Mouse (Mus musculus) limb, embryonic 11.5 days (tissue): Measurements from ENCODE around the gene Olfr419. TPM values are rescaled to one million over a fixed set of nuclear protein-coding genes. Genes with fewer than 3 reads are reported as not detected.

Source experiments
- ATAC-seq: fragments of 200-750 bp; cut with Nextera tagmentation; 2 replicates; pipeline ENCODE4 v1.8.0; 2017; ENCODE audit warnings: low read depth; ENCODE audit not compliant: insufficient number of reproducible peaks, low FRiP score, low TSS enrichment
- DNase-seq: peaks from one replicate; pipeline ENCODE4 v3.0.0-alpha.2; 2015; ENCODE audit warnings: low spot score
- H3K27ac ChIP-seq: fragments of 300-500 bp; sonication (generic); replicated peaks from 2 replicates; pipeline ENCODE4 v1.5.1; 2014; ENCODE audit warnings: low read depth, mild to moderate bottlenecking, low read length
- H3K27me3 ChIP-seq: fragments of 300-500 bp; sonication (generic); 2 replicates; pipeline ENCODE4 v1.6.1; 2014; ENCODE audit warnings: mild to moderate bottlenecking, low read length, mixed read lengths; ENCODE audit not compliant: control insufficient read depth, insufficient read depth
- H3K36me3 ChIP-seq: fragments of 300-500 bp; sonication (generic); 2 replicates; pipeline ENCODE4 v1.6.1; 2014; ENCODE audit warnings: mild to moderate bottlenecking, low read length, moderate library complexity, mixed read lengths; ENCODE audit not compliant: control insufficient read depth, insufficient read depth
- H3K4me1 ChIP-seq: fragments of 300-500 bp; sonication (generic); 2 replicates; pipeline ENCODE4 v1.6.1; 2014; ENCODE audit warnings: low read length, mixed read lengths; ENCODE audit not compliant: control insufficient read depth, insufficient read depth
- H3K4me2 ChIP-seq: fragments of 300-500 bp; sonication (generic); 2 replicates; pipeline ENCODE4 v1.6.1; 2014; ENCODE audit warnings: low read depth, mild to moderate bottlenecking, moderate library complexity; ENCODE audit not compliant: severe bottlenecking
- H3K4me3 ChIP-seq: fragments of 300-500 bp; sonication (generic); 2 replicates; pipeline ENCODE4 v1.5.1; 2014; ENCODE audit warnings: low read depth, low read length
- H3K9ac ChIP-seq: fragments of 300-500 bp; sonication (generic); 2 replicates; pipeline ENCODE4 v1.6.1; 2014; ENCODE audit warnings: mild to moderate bottlenecking, low read length
- H3K9me3 ChIP-seq: fragments of 300-500 bp; sonication (generic); 2 replicates; pipeline ENCODE4 v1.6.1; 2016; ENCODE audit warnings: low read length; ENCODE audit not compliant: control insufficient read depth
- WGBS: fragments of 180-500 bp; shearing (Covaris S2); extraction: QIAGEN DNeasy Blood & Tissue Kit; methylation state at CpG from one replicate; pipeline ENCODE4 v1.1.7; 2014; 5-methylcytosine and 5-hydroxymethylcytosine counted together
- polyA plus RNA-seq: library from polyadenylated mRNA; unstranded; fragments of >200 nt; fragmentation: Nextera tagmentation; extraction: Ambion mirVana; gene quantifications from 2 replicates; pipeline ENCODE4 v1.2.1, GENCODE M21; 2014

Olfr419 gene
- polyA plus RNA-seq, 1 experiment from 2014 or later: not detected

- H3K27me3 ChIP-seq: no peaks in the 10 kb centered on the region
These were observed 35.2 kb downstream of the Olfr419 start for GRCm38 (mm10) chr1:174216528-174217204.

GRCm38 (mm10) chr1:174215270-174216038, 36.4 kb downstream of the Olfr419 start:
- Histone ChIP-seq H3K36me3 (no peaks in the 10 kb centered on the region), H3K27me3 (no peaks in the 10 kb centered on the region), H3K4me3 (no peak overlapping the region), H3K9ac (no peak overlapping the region), H3K4me1 (no peaks in the 10 kb centered on the region), H3K27ac (no peak overlapping the region), H3K9me3 (no peaks in the 10 kb centered on the region), H3K4me2 (no peak overlapping the region)
- ATAC-seq (no peak), DNase-seq (no peak)
- 75% methylated on average over 8 of the region's 8 CpGs for WGBS

More at GRCm38 (mm10) chr1:174216528-174217204, 35.2 kb downstream of the Olfr419 start:
- no peak for ATAC-seq
- Histone ChIP-seq H3K4me3 (no peak overlapping the region), H3K4me1 (no peaks in the 10 kb centered on the region), H3K4me2 (no peak overlapping the region), H3K36me3 (no peaks in the 10 kb centered on the region), H3K9me3 (no peaks in the 10 kb centered on the region), H3K9ac (no peak overlapping the region), H3K27ac (no peak overlapping the region)
- DNase-seq: no peak
- WGBS: 91% methylated on average over 8 of the region's 8 CpGs

- Histone ChIP-seq H3K27ac (no peak overlapping the region), H3K4me3 (no peak overlapping the region), H3K9ac (no peak overlapping the region), H3K4me1 (no peaks in the 10 kb centered on the region), H3K9me3 (no peaks in the 10 kb centered on the region), H3K36me3 (no peaks in the 10 kb centered on the region), H3K4me2 (no peak overlapping the region), H3K27me3 (no peaks in the 10 kb centered on the region)
- WGBS: 76% methylated on average over 5 of the region's 5 CpGs
- DNase-seq (no peak), ATAC-seq (no peak)
These were observed 39.6 kb downstream of the Olfr419 start for GRCm38 (mm10) chr1:174212286-174212685.

GRCm38 (mm10) chr1:174204699-174205098, 47.2 kb downstream of the Olfr419 start:
- Histone ChIP-seq H3K9ac (no peak overlapping the region), H3K27me3 (no peaks in the 10 kb centered on the region), H3K4me2 (no peak overlapping the region), H3K9me3 (no peaks in the 10 kb centered on the region), H3K27ac (no peak overlapping the region), H3K4me3 (no peak overlapping the region), H3K36me3 (no peaks in the 10 kb centered on the region), H3K4me1 (no peaks in the 10 kb centered on the region)
- ATAC-seq (no peak), DNase-seq (no peak)
- WGBS: 74% methylated on average over 7 of the region's 7 CpGs

Other genes with a start within 250 kb of the Olfr419 start
- gene Ifi205, start 220.3 kb downstream of the Olfr419 start, polyA plus RNA-seq: not detected in 2 replicates
- not detected in 2 replicates for gene Olfr433, start 211.4 kb downstream of the Olfr419 start, polyA plus RNA-seq
- gene Olfr432, start 202.9 kb downstream of the Olfr419 start, polyA plus RNA-seq: not detected in 2 replicates
- not detected in 2 replicates for gene Olfr430, start 185.5 kb downstream of the Olfr419 start, polyA plus RNA-seq
- gene Olfr429, start 167.7 kb downstream of the Olfr419 start, polyA plus RNA-seq: not detected in 2 replicates
- gene Olfr427, start 155.2 kb downstream of the Olfr419 start, polyA plus RNA-seq: not detected in 2 replicates
- not detected in 2 replicates for gene Olfr231, start 130.9 kb downstream of the Olfr419 start, polyA plus RNA-seq
- gene Olfr424, start 120.5 kb downstream of the Olfr419 start, polyA plus RNA-seq: not detected in 2 replicates
- gene Olfr420, start 96.4 kb downstream of the Olfr419 start, polyA plus RNA-seq: not detected in 2 replicates
- 1.8 and 1.9 TPM in 2 replicates for gene Spta1, start 79.3 kb downstream of the Olfr419 start, polyA plus RNA-seq
- not detected in 2 replicates for gene Mptx1, start 78.5 kb upstream of the Olfr419 start, polyA plus RNA-seq
- not detected in 2 replicates for gene Olfr417, start 113.1 kb upstream of the Olfr419 start, polyA plus RNA-seq
- not detected in 2 replicates for gene Olfr248, start 139.0 kb upstream of the Olfr419 start, polyA plus RNA-seq
- not detected in 2 replicates for gene Olfr414, start 172.0 kb upstream of the Olfr419 start, polyA plus RNA-seq
- not detected in 2 replicates for gene Olfr220, start 190.0 kb upstream of the Olfr419 start, polyA plus RNA-seq
- 1.2 and 1.3 TPM in 2 replicates for gene Fmn2, start 249.8 kb upstream of the Olfr419 start, polyA plus RNA-seq